Mouse (Mus musculus) lung, postnatal 36 days (tissue): ENCODE data around the gene Sipa1l3.

Experiments
- DNase-seq: peaks from one replicate; pipeline ENCODE4 v3.0.0; 2022; ENCODE audit warnings: mixed read lengths

Gene Sipa1l3

GRCm38 (mm10) chr7:29406855-29407254, 111.6 kb downstream of the Sipa1l3 start:
- DNase-seq: peak; percentile 61

GRCm38 (mm10) chr7:29404126-29404525, 114.3 kb downstream of the Sipa1l3 start:
- no peak for DNase-seq

- DNase-seq: no peak
Measured at GRCm38 (mm10) chr7:29402015-29402414, 116.4 kb downstream of the Sipa1l3 start.

- no peak for DNase-seq
Measured at GRCm38 (mm10) chr7:29400451-29400850, 118.0 kb downstream of the Sipa1l3 start.

DNA sequence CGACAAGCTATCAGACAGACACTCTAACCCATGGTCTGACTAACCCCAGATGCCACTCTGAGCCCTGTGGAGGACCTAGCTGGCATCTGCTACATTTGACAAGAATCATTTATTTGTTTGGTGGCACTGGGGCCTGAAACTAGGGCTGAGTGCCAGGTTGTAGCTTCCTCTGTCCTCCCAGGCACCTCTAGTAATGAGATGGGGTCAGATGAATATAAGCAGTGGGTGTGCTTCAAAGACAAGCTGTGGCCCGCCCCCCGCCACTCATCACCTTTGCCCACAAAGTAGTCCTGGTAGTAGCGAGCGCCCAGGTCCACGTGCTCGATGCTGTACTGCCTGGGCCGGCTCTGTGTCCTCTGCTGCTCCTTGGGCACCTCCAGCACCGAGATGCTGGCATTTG, 119.4 kb downstream of the Sipa1l3 start:
- no peak for DNase-seq

GRCm38 (mm10) chr7:29397486-29397885, 121.0 kb downstream of the Sipa1l3 start:
- no peak for DNase-seq

DNA sequence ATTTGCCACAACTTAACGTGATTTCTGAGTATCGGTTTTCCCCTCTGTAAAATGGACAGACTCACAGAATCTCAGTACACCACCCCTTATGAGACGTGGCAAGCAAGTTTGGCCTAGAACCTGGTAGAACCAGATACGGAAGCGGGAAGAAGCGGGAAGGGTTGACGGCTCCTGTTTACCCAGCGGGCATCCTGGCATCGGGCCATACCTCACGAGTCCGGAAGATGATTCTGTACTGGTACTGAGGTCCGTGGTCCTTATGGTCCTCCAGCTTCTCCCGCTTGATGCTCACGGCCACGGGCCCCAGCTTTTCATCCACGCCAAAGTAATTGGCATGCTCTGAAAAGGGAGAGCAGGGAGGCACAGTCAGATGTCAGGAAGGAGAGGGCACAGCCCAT, 121.5 kb downstream of the Sipa1l3 start:
- no peak for DNase-seq

- no peak for DNase-seq
Measured at GRCm38 (mm10) chr7:29396216-29396942, 122.1 kb downstream of the Sipa1l3 start.

GRCm38 (mm10) chr7:29395179-29395578, 123.3 kb downstream of the Sipa1l3 start:
- no peak for DNase-seq

DNA sequence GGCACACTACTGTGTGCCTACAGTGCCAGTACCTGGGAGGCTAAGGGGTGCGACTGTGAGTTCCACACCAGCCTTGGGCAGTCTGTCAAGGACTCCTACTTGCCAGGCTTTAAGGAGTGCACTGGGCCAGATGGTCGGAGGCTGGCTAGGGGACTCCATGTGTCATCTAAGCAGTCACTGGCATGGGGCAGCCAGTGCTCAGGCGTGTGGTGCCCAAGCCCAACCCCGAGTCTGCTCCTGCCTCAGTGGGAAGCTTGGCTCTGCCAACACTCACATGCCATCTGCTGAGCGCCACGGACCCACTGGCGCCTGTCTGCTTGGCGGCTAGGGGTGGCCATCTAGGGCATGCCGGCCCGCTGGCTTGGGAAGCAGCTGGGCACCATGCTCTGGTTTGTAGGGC, 125.1 kb downstream of the Sipa1l3 start:
- no peak for DNase-seq

DNA sequence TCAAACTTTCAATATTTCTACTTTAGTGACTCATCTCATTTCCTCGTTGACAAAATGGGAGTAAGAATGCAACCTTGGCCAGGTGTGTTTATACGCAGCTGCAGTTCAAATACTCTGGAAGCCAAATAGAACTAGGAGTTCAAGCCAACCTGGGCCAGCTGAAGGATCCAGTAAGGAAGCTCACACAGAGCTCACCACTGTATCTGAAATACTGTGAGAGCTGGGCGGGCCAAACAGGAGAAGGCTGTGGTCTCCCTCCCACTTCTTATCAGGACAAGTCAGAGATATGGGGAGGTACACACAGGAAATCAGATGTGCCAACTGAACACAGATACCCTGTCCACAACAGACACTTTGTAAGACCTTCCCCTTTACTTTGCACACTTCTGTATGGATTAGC, 125.6 kb downstream of the Sipa1l3 start:
- peak; percentile 51 for DNase-seq

DNA sequence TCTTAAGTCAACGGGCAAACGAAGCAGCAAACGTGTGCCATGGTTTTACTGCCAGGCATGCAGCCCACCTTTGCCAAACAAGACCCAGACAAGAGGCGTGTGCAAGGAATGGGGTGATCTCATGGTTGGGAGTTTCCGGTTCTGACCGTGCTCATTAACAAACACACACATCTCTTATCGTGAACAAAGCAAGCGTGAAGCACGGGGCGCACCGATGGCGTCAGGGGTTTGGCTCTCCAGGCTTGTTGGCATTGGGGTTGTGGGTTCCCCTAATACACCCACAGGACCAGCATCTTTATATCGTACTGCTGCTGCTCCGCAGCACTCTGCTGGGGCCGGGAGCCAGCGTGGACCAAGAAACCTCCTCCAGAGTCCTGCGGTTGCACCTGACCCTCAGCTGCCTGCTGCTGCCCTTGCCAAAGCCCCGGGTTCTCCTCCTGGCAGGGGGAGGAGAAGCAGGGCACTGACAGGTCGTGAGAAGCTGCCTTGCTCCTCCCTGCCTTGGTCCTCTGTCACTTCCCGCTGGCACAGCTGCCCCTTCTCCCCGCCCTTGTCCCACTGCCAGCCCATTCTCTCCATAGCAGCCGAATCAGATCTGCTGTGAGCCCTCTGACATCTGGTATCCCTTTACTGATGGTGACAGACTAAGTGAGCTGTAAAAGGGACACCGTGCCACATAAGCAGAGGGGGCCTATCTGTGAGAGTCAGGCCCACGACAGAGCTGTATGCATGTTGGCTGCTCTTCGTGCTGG, 126.5 kb downstream of the Sipa1l3 start:
- peak; percentile 60 for DNase-seq

- no peak for DNase-seq
Measured at GRCm38 (mm10) chr7:29391112-29391760, 127.2 kb downstream of the Sipa1l3 start.

DNA sequence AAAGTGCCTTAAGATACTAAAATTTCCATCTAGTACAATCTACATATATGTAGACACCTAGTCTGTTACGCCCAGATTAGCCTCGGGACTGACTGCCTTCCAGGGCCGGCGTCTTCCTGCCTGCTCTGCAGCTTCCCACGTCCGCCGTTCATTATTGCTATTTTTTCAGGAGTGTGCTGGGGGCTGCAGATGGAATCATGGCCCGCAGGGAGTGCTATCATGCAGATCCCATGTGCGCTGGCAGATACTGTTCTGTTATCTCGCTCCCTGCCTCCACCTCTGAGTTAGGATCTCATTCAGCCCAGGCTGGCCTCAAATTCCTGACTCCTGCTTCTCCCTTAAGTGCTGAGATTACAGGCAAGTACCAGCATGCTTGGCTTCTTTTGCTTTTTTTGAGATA, 128.2 kb downstream of the Sipa1l3 start:
- no peak for DNase-seq

DNA sequence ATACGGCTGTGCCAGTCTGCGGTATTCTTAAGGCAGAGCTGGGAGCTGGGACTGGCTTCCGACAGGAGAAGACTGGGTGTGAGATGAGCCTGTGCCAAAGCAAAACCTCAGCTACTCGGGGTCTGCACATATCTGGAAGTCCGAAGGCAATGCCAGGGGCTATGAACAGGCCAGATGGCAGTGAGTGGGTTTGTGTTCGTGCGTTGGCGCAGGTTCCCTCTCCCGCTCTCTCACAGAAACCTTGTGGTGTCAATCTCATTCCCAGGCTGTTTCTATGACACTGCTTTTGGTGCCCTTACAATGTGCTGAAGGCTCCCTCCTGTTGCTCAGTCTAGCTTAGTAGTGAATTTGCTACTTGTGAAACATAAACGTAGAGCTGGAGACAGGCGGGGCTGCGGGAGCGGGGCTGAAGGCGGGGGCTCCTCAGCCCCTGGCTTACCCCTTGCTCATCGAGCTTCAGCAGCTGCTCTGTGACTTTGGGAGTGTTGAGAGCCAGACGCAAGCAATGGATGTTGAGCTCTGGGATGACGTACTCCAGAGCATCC, 130.8 kb downstream of the Sipa1l3 start:
- no peak for DNase-seq

DNA sequence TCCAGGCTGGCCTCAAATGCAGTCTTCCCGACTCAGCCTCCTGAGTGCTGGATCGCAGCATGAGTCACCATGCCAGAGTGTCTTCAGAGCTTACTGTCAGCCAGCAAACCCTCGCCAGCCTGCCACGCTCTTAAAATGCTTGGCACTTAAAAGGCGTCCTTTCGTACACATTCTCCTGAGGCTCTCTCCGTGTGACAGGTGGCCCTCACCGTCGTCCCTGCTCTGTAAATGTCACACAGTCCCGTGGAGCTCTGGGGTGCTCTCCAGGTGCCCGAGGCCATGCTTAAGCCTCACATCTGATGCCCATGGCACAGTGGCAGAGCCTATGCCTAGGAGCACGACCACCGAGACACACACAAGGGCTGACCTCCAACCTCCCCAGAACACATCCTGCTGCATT, 132.1 kb downstream of the Sipa1l3 start:
- DNase-seq: no peak

- DNase-seq: no peak
Measured at GRCm38 (mm10) chr7:29385791-29386190, 132.7 kb downstream of the Sipa1l3 start.

DNA sequence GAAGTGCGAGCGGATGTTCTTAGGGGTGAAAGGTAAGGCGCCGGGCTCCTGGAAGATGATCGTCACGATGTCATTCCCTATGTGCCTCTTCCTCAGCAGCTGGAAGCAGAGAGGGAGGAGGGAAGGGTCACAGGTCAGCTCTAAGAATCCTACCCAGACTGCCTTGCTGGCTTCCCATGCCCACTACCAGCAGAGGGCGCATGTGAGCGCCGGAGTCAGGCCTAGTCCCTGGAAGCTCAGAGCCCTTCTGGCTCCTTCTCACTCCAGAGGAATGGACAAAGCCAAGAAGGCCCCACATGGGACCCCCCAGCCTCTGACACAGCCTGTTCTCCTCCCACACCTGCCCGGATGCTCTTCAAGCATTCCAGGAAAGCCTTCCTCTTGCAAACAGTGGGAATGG, 135.2 kb downstream of the Sipa1l3 start:
- peak; percentile 91 for DNase-seq

DNA sequence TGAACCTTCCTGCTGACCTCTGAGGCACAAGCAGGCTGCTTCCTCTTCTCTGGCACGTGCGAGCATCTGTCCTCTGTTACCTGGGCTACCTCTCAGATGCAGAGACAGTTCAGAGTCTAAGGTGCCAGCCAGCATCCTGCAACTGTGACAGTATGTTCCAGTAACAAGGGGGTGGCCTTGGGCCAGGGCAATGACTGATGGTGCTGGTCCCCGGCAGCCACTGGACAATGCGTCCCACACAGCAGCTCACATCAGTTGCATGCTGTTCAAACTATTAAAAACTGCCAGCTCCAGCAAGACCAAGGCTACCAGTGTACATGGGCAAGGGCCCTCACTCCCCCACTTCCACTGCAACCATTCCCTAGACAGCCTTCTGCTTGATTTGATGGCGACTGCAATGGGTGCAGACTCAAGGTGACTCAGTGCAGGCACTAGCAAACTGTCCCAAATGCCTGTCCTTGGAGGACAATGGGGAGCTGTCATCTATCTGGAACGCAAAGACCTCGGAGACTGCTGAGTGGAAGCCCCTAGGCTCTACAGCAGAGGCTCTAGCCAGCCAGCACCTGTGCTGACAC, 136.9 kb downstream of the Sipa1l3 start:
- DNase-seq: no peak

DNA sequence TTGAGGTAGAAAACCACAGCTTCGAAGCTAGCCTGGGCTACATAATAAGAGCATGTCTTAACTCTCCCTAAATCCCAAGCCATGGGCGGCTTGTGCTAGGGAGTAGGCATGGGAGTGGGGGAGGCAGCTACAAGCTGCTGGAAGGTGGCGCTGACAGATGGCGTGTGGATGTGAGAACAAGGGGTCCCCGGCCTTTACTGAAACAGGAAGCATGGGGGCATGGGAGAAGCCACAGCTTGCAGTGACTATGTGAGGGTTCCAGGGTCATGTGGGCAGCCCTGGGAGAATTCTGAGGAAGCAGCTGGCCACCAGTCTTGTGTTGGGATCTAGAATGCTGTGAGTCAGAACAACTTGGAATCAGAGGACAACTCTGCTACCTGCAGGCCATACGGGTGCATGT, 144.4 kb downstream of the Sipa1l3 start:
- DNase-seq: peak; percentile 44

DNA sequence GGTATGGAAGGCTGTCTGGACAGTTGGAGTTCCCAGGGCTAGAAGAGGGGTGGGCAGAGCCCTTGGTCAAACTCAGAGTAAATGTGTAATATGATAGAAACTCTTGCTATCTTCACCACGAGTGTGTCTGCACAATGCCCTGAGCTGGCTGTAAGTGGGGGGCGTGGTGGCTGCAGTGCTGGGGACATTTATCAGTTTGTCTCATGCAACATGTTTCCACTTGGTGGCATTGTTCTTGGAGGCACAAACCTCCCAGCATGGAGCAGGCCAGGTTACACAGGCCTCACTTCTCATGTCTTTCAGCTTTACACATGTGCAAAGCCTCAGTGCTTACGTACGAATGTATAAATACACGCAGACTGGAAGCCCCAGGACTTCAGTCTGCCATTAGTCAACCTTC, 146.3 kb downstream of the Sipa1l3 start:
- DNase-seq: no peak

DNA sequence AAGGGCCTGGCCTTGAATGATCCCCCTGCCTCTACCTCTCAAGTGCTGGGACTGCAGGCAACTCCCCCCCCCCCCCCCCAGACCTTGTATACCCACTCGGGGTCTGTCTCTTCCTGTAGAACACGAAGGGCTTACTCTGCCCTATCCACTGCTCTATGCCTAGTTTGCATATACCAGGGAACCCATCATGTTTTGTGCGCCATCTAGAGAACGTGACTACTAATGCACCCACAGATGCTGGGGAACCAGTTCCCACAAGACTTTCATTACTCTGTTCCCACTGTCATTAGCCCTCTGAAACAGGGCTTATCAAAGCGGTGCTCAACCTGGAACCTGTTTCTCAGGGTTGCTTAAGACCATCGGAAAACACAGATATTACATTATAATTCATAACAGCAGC, 148.4 kb downstream of the Sipa1l3 start:
- DNase-seq: no peak

DNA sequence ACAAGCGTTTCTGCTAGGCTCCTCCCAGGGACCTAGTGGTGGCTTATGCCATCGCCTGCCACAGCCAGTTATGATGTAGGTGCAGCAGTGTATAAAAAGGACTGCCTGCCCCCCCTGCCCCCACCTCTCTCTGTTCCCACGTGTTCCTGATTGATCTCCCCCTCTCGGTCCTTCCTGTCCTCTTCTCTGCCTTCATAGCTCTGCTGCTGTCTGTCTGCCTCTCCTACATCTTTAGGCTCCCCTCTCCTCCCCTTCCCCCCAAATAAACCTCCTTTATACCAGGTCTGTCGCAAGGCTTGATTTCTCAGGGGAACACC, 150.5 kb downstream of the Sipa1l3 start:
- DNase-seq: no peak
